8 mouse cellular contexts compared by ENCODE assay signal in genomic region chrX:74413377-74413776, GRCm38 (mm10). TPM values are rescaled to one million over a fixed set of nuclear protein-coding genes. Genes with fewer than 3 reads are reported as not detected.
DNase-seq lines count a peak whose midpoint lies in the region; ATAC-seq lines count a peak whose summit lies in the region.

No protein-coding gene starts in this region.

- H3K4me2 ChIP-seq in embryonic facial prominence, embryonic 12.5 days (replicated peaks): no peak overlapping the region
- no peak overlapping the region for H3K4me2 ChIP-seq in limb, embryonic 11.5 days (ENCODE audit: low read depth, severe bottlenecking)
- H3K4me2 ChIP-seq in midbrain, embryonic 15.5 days: no peak overlapping the region

- H3K36me3 ChIP-seq in embryonic facial prominence, embryonic 12.5 days: no peaks in the 10 kb centered on the region
- H3K36me3 ChIP-seq in limb, embryonic 11.5 days (ENCODE audit: control insufficient read depth, insufficient read depth, low read length): no peaks in the 10 kb centered on the region
- H3K36me3 ChIP-seq in midbrain, embryonic 15.5 days (replicated peaks): no peaks in the 10 kb centered on the region

- ATAC-seq in embryonic facial prominence, embryonic 12.5 days (ENCODE audit: insufficient number of reproducible peaks, insufficient read depth, low FRiP score, low TSS enrichment): peak; percentile 80; the same call in 1 of the 2 replicates
- peak; percentile 44; the same call in 1 of the 2 replicates for ATAC-seq in limb, embryonic 11.5 days (ENCODE audit: insufficient number of reproducible peaks, low FRiP score, low TSS enrichment, low read depth)
- ATAC-seq in midbrain, embryonic 15.5 days (replicated peaks): peak; percentile 79

- no peaks in the 10 kb centered on the region for H3K4me1 ChIP-seq in embryonic facial prominence, embryonic 12.5 days
- H3K4me1 ChIP-seq in limb, embryonic 11.5 days (ENCODE audit: control insufficient read depth, insufficient read depth, low read length): no peaks in the 10 kb centered on the region
- no peaks in the 10 kb centered on the region for H3K4me1 ChIP-seq in midbrain, embryonic 15.5 days

- peak; percentile 81 for DNase-seq in 416B (ENCODE audit: low read depth)
- DNase-seq in adrenal gland, postnatal 14 days: peak; percentile 75
- DNase-seq in heart, adult 8-10 months (ENCODE audit: low spot score): peak; percentile 53
- peak; percentile 80 for DNase-seq in kidney, adult 9 months
- DNase-seq in limb, embryonic 11.5 days (ENCODE audit: low spot score): peak; percentile 64
- DNase-seq in spleen, adult 18-20 months: peak; percentile 36 to 41

- H3K9me3 ChIP-seq in embryonic facial prominence, embryonic 12.5 days: no peaks in the 10 kb centered on the region
- no peaks in the 10 kb centered on the region for H3K9me3 ChIP-seq in limb, embryonic 11.5 days (ENCODE audit: control insufficient read depth, low read length)
- no peaks in the 10 kb centered on the region for H3K9me3 ChIP-seq in midbrain, embryonic 15.5 days

- H3K9ac ChIP-seq in embryonic facial prominence, embryonic 12.5 days: no peak overlapping the region
- no peak overlapping the region for H3K9ac ChIP-seq in limb, embryonic 11.5 days (ENCODE audit: low read length)
- H3K9ac ChIP-seq in midbrain, embryonic 15.5 days: no peak overlapping the region

- no peaks in the 10 kb centered on the region for H3K27me3 ChIP-seq in embryonic facial prominence, embryonic 12.5 days
- no peaks in the 10 kb centered on the region for H3K27me3 ChIP-seq in limb, embryonic 11.5 days (ENCODE audit: control insufficient read depth, insufficient read depth, low read length)
- H3K27me3 ChIP-seq in midbrain, embryonic 15.5 days (replicated peaks): no peaks in the 10 kb centered on the region

- H3K27ac ChIP-seq in embryonic facial prominence, embryonic 12.5 days: no peak overlapping the region
- no peak overlapping the region for H3K27ac ChIP-seq in limb, embryonic 11.5 days (replicated peaks; ENCODE audit: low read depth, low read length)
- no peak overlapping the region for H3K27ac ChIP-seq in midbrain, embryonic 15.5 days

- no peak overlapping the region for H3K4me3 ChIP-seq in embryonic facial prominence, embryonic 12.5 days
- no peak overlapping the region for H3K4me3 ChIP-seq in limb, embryonic 11.5 days (ENCODE audit: low read depth, low read length)
- no peak overlapping the region for H3K4me3 ChIP-seq in midbrain, embryonic 15.5 days

RNA-seq across cellular contexts. Expression of gene G6pdx, which starts 15.6 kb away (rescaled TPM):
- total RNA-seq in adrenal gland, postnatal 14 days (2021): 105 and 114 TPM in 2 replicates
- polyA plus RNA-seq in embryonic facial prominence, embryonic 12.5 days (2016; fragmentation: Nextera tagmentation; extraction: Ambion mirVana): 47.6 and 51.3 TPM in 2 replicates
- 1 to 10 TPM; 5.4 to 8.0 (median 5.8) TPM for total RNA-seq in heart, adult 8-10 months (2022)
- 49.1 and 57.9 TPM in 2 replicates for polyA plus RNA-seq in limb, embryonic 11.5 days (2014; fragmentation: Nextera tagmentation; extraction: Ambion mirVana)
- polyA plus RNA-seq in midbrain, embryonic 15.5 days (2015; fragmentation: Nextera tagmentation; extraction: Ambion mirVana): 56.6 and 57.4 TPM in 2 replicates

RNA-seq across cellular contexts. Expression of gene Ikbkg, which starts 20.3 kb away (rescaled TPM):
- 56.3 and 56.5 TPM in 2 replicates for total RNA-seq in adrenal gland, postnatal 14 days (2021)
- polyA plus RNA-seq in embryonic facial prominence, embryonic 12.5 days (2016; fragmentation: Nextera tagmentation; extraction: Ambion mirVana): 19.4 and 20.0 TPM in 2 replicates
- total RNA-seq in heart, adult 8-10 months (2022): 10 to 100 TPM; 46.2 to 56.3 (median 49.5) TPM
- polyA plus RNA-seq in limb, embryonic 11.5 days (2014; fragmentation: Nextera tagmentation; extraction: Ambion mirVana): 19.1 and 23.7 TPM in 2 replicates
- polyA plus RNA-seq in midbrain, embryonic 15.5 days (2015; fragmentation: Nextera tagmentation; extraction: Ambion mirVana): 15.2 and 16.0 TPM in 2 replicates

RNA-seq across cellular contexts. Expression of gene Fam3a, which starts 20.3 kb away (rescaled TPM):
- 26.6 and 29.7 TPM in 2 replicates for total RNA-seq in adrenal gland, postnatal 14 days (2021)
- 34.2 and 34.3 TPM in 2 replicates for polyA plus RNA-seq in embryonic facial prominence, embryonic 12.5 days (2016; fragmentation: Nextera tagmentation; extraction: Ambion mirVana)
- 10 to 100 TPM; 14.7 to 20.0 (median 18.1) TPM for total RNA-seq in heart, adult 8-10 months (2022)
- polyA plus RNA-seq in limb, embryonic 11.5 days (2014; fragmentation: Nextera tagmentation; extraction: Ambion mirVana): 26.0 and 29.4 TPM in 2 replicates
- 36.2 and 38.3 TPM in 2 replicates for polyA plus RNA-seq in midbrain, embryonic 15.5 days (2015; fragmentation: Nextera tagmentation; extraction: Ambion mirVana)

RNA-seq across cellular contexts. Expression of gene Slc10a3, which starts 40.2 kb away (rescaled TPM):
- 18.9 and 21.5 TPM in 2 replicates for total RNA-seq in adrenal gland, postnatal 14 days (2021)
- polyA plus RNA-seq in embryonic facial prominence, embryonic 12.5 days (2016; fragmentation: Nextera tagmentation; extraction: Ambion mirVana): 16.4 and 18.2 TPM in 2 replicates
- total RNA-seq in heart, adult 8-10 months (2022): 1 to 10 TPM; 4.0 to 6.7 (median 5.8) TPM
- 10.8 and 15.2 TPM in 2 replicates for polyA plus RNA-seq in limb, embryonic 11.5 days (2014; fragmentation: Nextera tagmentation; extraction: Ambion mirVana)
- 9.9 and 10.5 TPM in 2 replicates for polyA plus RNA-seq in midbrain, embryonic 15.5 days (2015; fragmentation: Nextera tagmentation; extraction: Ambion mirVana)

RNA-seq across cellular contexts. Expression of gene Ubl4a, which starts 40.4 kb away (rescaled TPM):
- 49.6 and 51.5 TPM in 2 replicates for total RNA-seq in adrenal gland, postnatal 14 days (2021)
- polyA plus RNA-seq in embryonic facial prominence, embryonic 12.5 days (2016; fragmentation: Nextera tagmentation; extraction: Ambion mirVana): 62.1 and 62.2 TPM in 2 replicates
- 10 to 100 TPM; 74.3 to 82.5 (median 80.1) TPM for total RNA-seq in heart, adult 8-10 months (2022)
- polyA plus RNA-seq in limb, embryonic 11.5 days (2014; fragmentation: Nextera tagmentation; extraction: Ambion mirVana): 54.6 and 56.7 TPM in 2 replicates
- polyA plus RNA-seq in midbrain, embryonic 15.5 days (2015; fragmentation: Nextera tagmentation; extraction: Ambion mirVana): 67.1 and 71.1 TPM in 2 replicates
